Mouse (Mus musculus) adrenal gland (tissue): ENCODE data around the gene H2-Aa.
"Not testable (repeated sequence)": the region's sequence is repeated elsewhere in the genome, so short reads cannot be mapped to it uniquely, and the experiment has no call there.

Experiments used
- intact Hi-C: fragments of 180-260 bp; cut with DNase I; formaldehyde crosslinking; loops from one replicate; pipeline ENCODE4 v1.15.1; 2025
- long read RNA-seq, 2 experiments: library from polyadenylated mRNA; unstranded; transcript quantifications; one replicate each; pipeline ENCODE4 v2.0.0; 2020; ENCODE audit warnings: borderline replicate concordance in 1 of 2; ENCODE audit not compliant: insufficient replicate concordance in 1 of 2

H2-Aa gene
- long read RNA-seq, experiment 1, transcript H2-Aa-201 (5 exons, 1,128 nt) = major isoform, 257 of 263 reads
- long read RNA-seq, experiment 1, partial matches to known transcripts = 4 of 263 reads
- long read RNA-seq, experiment 1, other reads (novel, unspliced or antisense) = 2 of 263 reads
- long read RNA-seq, experiment 2, transcript H2-Aa-201 (5 exons, 1,128 nt) = major isoform, 246 of 253 reads
- long read RNA-seq, experiment 2, partial matches to known transcripts = 4 of 253 reads
- long read RNA-seq, experiment 2, other reads (novel, unspliced or antisense) = 3 of 253 reads

DNA sequence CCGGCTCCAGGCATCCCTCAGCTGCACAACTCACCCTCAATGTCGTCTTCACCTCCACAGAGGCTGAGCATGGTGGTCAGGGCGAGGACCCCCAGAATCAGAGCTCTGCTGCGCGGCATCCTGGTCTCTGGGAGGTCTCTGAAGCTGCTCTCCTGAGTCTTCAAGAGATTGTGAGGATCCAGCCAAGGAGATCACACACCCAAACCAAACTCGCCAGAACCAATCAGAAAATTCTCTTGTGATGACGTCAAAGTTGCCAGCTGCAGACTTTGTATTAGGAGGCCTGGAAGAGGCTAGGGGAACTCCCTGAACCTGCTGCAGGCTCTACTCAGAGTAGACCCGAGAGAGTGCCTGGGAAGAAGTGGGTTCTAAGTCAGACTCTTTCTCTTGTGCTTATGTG, at the start of gene H2-Aa:
Gene H2-Aa (minus strand): TSS at position 176 of the 400 bp plus-strand sequence.
- intact Hi-C loops = no loop called here

GRCm38 (mm10) chr17:34331200-34331599, 43.6 kb upstream of the H2-Aa start:
- intact Hi-C loops = no loop called here

DNA sequence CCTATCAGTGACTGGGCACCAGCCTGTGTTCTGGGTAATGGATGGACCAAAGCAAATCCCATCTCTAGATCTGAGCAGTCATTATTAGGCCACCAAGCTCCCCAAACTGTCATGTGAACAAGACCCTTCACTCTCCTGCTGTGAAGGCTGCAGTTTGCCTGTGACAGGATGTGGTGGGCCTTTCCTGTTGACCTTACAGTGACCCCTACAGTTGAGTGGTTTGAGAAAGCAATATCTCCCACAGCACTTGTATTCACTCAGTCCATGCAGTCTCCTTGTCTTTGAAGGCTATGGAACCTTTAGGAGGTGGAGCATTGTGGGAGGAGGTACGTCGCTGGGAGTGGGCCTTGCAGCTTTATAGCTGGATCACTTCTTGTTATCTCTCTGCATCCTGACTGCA, 42.2 kb upstream of the H2-Aa start:
- intact Hi-C loops = no loop called here

DNA sequence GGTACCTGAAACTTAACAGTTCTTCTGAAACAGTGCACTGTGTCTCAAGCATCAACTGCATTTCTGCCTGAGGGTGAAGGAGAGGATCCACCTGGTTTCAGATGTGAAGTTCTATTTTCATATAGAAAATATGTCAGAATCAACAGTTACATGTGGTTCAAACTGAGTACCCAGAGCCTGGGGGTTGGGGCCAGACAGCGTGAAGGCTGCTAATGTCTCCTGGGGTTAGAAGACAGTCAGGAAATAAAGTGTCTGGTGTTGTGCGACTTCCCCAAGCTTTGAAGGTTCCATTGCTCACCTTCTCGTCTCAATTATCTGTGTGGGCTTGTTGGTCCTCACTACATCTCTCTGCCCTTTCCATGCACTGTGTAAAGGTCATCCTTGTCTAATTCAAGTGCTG, 38.8 kb upstream of the H2-Aa start:
- intact Hi-C loops = no loop called here

- intact Hi-C loops = no loop called here
These were observed 37.8 kb upstream of the H2-Aa start, which contains the start of gene H2-Eb2 for GRCm38 (mm10) chr17:34325436-34325835. H2-Eb2 (plus strand) TSS chr17:34325665.

GRCm38 (mm10) chr17:34317275-34317674, 29.7 kb upstream of the H2-Aa start:
- intact Hi-C loops = no loop called here

GRCm38 (mm10) chr17:34316697-34317096, 29.1 kb upstream of the H2-Aa start:
- intact Hi-C loops = no loop called here

DNA sequence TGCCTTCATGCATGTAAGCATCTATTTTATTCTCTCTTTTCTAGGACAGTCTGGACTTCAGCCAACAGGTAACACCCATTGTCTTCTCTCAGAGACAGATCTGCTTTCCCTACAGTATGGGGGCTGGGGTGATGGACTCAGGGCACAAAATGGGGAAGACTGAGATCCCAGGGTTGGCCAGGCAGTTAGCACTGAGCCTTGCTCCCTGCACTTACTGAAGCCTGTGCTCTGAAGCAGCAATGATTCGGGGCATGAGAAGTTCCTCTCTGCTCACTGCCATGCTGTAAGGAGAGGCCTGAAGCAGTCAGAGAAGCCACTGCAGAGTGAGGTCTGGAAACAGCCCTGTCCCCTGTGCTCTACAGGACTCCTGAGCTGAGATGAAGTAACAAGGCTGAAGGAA, 27.9 kb upstream of the H2-Aa start:
- intact Hi-C loops = no loop called here

- intact Hi-C loops = no loop called here
These were observed 26.7 kb upstream of the H2-Aa start for GRCm38 (mm10) chr17:34314286-34314685.

DNA sequence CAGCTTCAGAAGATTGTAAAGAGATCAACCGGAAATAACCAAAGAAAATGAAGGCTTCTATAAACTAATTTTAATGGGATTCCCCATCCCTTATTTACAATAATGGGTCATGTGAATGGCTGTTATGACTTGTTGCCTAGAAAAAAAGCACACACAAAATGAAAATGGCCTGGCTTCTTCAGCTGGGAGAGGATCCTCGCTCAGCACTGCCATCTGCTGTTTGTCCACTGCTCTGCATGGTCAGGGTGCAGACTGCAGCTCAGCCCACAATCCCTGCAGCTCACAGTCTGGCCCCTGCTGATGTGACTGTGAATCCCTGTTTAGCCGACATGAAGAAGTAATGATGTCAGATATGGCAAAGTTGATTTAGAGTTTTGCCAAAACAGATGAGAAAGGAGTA, 25.8 kb upstream of the H2-Aa start:
- intact Hi-C loops = no loop called here

DNA sequence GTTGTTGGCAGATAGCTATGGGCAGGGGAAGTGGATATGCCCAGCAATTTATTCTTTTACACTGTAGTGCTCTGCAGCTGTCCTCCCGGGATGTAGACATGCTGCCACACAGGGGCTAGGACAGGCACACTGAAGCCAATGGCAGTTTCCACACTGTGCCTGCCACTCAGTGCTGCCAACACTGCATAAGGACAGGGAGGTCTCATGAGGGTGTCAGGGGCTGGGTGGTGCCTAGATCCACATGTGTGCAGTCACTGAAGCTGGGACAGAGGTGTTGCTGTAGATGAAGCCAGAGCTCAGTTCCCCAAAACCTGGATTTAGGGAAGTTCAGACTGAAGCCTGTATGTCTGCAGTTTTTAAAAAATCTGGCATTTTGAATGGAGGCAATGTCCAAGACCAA, 24.6 kb upstream of the H2-Aa start:
- intact Hi-C loops = loop anchor here (1.0 kb wide), 1 partner anchor 62 kb away; no protein-coding TSS in a partner anchor

DNA sequence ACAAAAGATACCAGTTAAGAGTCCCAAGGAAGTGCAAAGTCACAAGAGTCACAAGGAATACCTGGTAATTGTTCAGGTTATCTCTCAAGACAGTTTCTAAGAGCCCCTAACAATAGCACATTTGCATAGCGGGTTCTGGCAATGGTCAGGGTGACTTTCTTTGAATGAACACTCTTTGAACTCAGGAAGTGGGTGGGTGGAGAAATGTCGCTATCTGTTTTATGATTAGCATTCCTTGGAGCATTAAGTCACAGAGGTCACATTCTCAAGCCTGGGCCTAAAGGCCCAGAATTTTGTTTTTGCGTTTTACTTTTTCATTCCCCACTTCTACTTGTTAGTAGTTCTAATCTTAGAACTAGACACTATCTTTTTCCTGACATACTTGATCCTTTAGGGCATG, 22.9 kb upstream of the H2-Aa start:
- intact Hi-C loops = not testable (repeated sequence)

- intact Hi-C loops = no loop called here
These were observed 22.2 kb upstream of the H2-Aa start for GRCm38 (mm10) chr17:34309683-34310385.

GRCm38 (mm10) chr17:34309225-34309624, 21.6 kb upstream of the H2-Aa start:
- intact Hi-C loops = no loop called here

GRCm38 (mm10) chr17:34308161-34308560, 20.5 kb upstream of the H2-Aa start:
- intact Hi-C loops = no loop called here

DNA sequence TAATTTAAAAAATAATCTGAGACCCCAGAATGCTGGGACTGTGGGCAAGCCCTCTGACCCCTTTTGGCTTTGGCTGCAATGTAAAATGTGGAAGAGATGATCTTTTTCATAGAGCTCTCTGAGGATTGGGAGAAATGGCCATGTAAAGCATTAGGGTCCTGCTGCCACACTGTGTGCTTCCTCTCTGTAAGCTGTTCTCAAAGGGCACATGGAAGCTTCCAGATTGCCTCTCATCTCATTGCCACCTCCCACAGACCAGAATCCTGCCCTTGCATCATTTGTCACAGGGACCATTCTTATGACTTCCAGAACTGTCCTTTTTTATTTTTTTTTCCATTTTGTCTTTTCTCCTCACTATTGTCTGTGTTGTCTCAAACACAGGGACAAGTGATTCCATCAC, 19.6 kb upstream of the H2-Aa start:
- intact Hi-C loops = no loop called here

- intact Hi-C loops = no loop called here
These were observed 18.8 kb upstream of the H2-Aa start for GRCm38 (mm10) chr17:34306407-34306806.

GRCm38 (mm10) chr17:34305380-34306030, 17.9 kb upstream of the H2-Aa start, which contains the start of gene H2-Eb1:
H2-Eb1 (plus strand) TSS chr17:34305867.
- intact Hi-C loops = no loop called here

DNA sequence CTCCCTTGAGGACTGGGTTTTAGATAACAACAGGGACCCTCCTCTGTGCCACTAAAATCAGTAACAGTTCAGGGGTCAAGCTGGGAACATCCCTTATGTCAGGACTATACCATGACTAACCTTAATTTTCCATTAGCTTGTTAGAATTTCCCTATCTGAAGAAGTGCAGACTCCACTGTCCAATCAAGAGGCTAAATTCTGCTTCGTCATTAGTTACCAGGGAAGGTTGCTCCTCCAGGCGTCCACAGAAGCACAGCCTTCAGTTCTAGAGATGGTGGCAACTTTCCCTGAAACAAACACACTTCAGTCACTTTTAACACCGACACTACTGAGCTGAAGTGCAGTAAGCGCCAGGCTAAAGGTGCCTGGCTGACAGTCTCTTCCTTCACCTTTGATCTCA, 17.1 kb upstream of the H2-Aa start:
- intact Hi-C loops = no loop called here

- intact Hi-C loops = no loop called here
These were observed 16.2 kb upstream of the H2-Aa start for GRCm38 (mm10) chr17:34303789-34304188.

- intact Hi-C loops = no loop called here
These were observed 14.1 kb upstream of the H2-Aa start for GRCm38 (mm10) chr17:34301670-34302190.
